Mouse (Mus musculus) left cerebral cortex, adult 2 months (tissue): ENCODE results near the gene Zkscan5. TPM values are rescaled to one million over a fixed set of nuclear protein-coding genes. Genes with fewer than 3 reads are reported as not detected.

Experiments
- DNase-seq, 2 experiments: peaks; one replicate each; pipeline ENCODE4 v3.0.0; 2021 to 2022; ENCODE audit warnings: low spot score in 2 of 2, mixed read lengths in 1 of 2; ENCODE audit errors: extremely low spot score in 1 of 2
- H3K27ac ChIP-seq: fragments of 200-600 bp; 2 replicates; pipeline ENCODE4 v1.8.1; 2022
- H3K4me3 ChIP-seq: fragments of 200-600 bp; 2 replicates; pipeline ENCODE4 v1.8.1; 2022
- CTCF ChIP-seq: fragments of 200-600 bp; IDR thresholded peaks from 2 replicates; pipeline ENCODE4 v1.8.1; 2022; ENCODE audit warnings: antibody characterized with exemption, mild to moderate bottlenecking, moderate library complexity
- intact Hi-C: fragments of 180-260 bp; cut with DNase I; formaldehyde crosslinking; loops from one replicate; pipeline ENCODE4 v1.15.1; 2025
- long read RNA-seq, 2 experiments: library from polyadenylated mRNA; stranded (forward); transcript quantifications; one replicate each; pipeline ENCODE4 v2.0.0; 2021; ENCODE audit warnings: borderline mapping rate in 2 of 2
- total RNA-seq, 2 experiments: library from RNA; stranded (reverse); gene quantifications; 2 replicates each; pipeline ENCODE4 v1.2.3; 2021

Gene Zkscan5
- 10 to 100 TPM; 10.8 to 11.0 TPM for total RNA-seq
- long read RNA-seq, experiment 1, transcript Zkscan5-202 (6 exons, 3,794 nt), result major isoform, 10 of 17 reads
- long read RNA-seq, experiment 1, partial matches to known transcripts, result 1 of 17 reads
- long read RNA-seq, experiment 1, other reads (novel, unspliced or antisense), result 6 of 17 reads
- long read RNA-seq, experiment 2, transcript Zkscan5-202 (6 exons, 3,794 nt), result major isoform, 12 of 21 reads
- long read RNA-seq, experiment 2, partial matches to known transcripts, result 0 of 21 reads
- long read RNA-seq, experiment 2, other reads (novel, unspliced or antisense), result 9 of 21 reads

DNA sequence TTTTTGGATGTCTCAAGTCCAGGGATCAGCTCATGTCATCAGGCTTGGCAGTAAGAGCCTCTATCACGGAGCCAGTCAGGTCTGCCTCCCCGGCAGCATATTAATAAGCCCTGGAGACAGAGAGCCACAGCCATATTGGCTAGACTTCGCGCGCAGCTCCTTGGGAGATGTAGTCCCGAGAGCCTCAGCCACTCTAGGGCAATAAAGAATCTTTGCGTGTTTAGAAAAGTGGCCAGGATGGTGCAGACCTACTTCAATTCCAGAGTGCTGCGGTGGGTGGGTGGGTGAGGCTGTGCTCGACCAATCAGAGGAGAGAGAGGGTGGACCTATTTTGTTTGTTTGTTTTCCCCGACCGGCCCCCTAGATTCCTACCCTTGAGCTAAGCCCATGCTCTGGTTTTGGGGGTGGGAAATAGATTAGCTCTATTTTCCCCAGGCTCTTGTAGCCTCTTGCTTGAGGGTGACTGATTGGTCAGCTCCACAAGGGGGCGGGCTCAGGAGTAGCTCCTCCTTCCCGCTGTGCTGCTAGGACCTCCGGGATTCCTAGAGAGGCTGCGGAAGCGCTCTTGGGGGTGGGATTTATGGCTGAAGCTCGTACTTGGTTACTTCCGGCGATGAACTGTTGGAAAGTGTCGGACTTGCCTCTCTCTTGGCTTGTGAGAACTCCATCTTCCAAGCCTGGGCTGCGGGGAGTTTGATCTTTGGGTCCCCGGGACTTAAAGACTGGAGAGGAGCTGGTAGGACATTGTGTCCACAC is at the start of gene Zkscan5:
Gene Zkscan5 (plus strand): TSS at position 627 of the 756 bp plus-strand sequence.
- peak; percentile 95 to 98 for DNase-seq
- intact Hi-C loops, result loop anchor here (1.0 kb wide), 2 partner anchors 27 to 37 kb away; partner anchors contain the start of genes Cpsf4, Ptcd1 and Zfp655
- Histone ChIP-seq H3K4me3 (peak within 1 kb of the TSS; percentile 74), H3K27ac (peak within 1 kb of the TSS; percentile 98)
- peak; percentile 19 for TF ChIP-seq CTCF

DNA sequence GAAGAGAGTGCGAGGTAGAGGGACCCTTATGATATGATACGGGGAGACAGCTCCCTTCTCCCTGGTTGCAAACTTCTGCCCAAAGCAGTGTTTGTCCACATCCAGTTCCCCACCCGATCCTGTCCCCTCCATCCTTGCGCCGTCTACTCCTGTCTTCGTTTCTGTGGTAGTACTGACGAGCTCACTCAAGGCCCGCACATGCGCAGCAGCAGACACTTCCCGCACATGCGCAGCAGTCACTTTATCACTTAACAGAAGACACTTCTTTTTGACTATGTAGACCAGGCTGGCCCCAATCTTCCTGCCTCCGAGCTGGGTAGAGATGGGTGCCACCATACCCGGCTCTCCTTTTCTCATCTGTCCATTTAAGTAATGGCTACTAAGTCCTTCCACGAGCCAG is 43.0 kb upstream of the Zkscan5 start:
- Histone ChIP-seq H3K27ac (no peak overlapping the region), H3K4me3 (no peak overlapping the region)
- DNase-seq, result no peak
- TF ChIP-seq CTCF, result no peak
- intact Hi-C loops, result no loop called here

DNA sequence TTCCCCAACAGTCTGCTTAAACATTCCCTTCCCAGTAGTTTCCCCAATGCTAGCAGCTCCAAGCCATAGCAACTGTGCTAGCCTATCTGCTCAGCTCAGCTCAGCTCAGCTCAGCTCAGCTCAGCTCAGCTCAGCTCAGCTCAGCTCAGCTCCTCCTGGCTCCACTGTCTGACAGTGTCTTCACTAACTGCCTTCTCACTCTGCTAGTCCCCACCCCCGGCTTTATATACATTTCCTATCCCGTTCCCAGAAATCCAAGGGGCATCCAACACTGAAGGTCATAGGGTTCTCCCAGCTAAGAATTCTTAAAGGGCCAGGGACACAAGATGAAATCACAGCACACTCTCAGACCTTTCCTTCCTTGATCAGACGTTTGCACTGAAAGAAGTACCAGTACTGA is 39.7 kb upstream of the Zkscan5 start:
- intact Hi-C loops, result no loop called here
- TF ChIP-seq CTCF, result no peak
- H3K27ac ChIP-seq, result no peak overlapping the region
- H3K4me3 ChIP-seq, result no peak overlapping the region
- no peak for DNase-seq

DNA sequence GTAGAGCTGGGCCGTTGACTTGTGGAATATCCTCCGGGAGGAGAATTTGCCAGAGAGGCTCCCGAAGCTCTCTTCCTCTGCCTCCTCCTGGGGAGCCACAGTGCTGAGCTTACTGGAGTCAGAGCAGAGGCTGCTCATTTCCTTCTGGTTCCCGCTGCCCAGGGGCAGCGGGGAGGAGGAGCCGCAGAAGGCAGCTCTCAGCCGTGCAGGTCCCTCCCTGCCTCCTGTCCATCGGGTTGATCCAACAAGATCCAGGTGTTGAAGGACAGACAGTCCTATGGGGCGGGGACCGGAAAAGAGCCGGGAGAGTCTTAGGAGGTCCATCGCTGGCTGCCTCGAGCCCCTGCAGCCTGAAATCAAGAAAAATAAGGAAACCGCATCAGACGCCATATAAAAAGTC is 39.2 kb upstream of the Zkscan5 start:
- no peak overlapping the region for H3K4me3 ChIP-seq
- no peak for TF ChIP-seq CTCF
- intact Hi-C loops, result no loop called here
- no peak overlapping the region for H3K27ac ChIP-seq
- no peak for DNase-seq

DNA sequence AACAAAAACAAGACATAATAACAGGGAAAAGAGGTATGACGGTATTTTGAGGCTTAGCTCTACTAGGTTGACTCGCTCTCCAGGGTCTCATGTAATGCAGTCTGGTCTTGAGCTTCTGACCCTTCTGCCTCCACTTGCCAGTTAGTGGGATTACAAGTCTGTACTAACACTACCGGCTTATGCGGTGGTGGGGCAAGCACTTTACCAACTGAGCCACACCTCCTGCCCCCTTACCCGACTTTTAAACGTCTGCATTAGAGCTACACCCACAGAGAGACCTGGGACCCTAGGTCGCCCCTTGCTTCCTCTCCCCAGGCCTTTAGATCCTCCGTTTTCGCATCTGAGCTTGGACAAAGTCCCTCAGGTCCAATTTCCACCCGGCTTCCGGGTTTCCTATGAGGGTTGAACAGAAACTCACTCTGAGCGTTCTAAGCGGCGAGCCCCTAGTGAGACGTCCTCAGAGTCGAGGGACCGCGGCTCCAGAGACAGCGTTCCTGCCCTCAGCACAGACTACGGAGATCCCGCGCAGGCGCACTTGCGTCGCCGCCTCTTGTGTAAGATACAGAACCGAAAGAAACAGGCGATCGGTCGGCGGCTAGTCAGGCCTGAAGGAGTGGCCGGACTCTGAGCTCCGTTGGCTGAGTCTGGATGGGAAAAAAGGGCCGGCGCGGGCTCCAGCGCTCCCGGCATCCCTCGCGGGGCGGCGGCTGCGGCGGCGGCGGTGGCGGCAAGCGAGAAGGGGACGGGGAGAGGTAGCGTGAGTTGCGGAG is 37.6 kb upstream of the Zkscan5 start, which contains the start of the genes Ptcd1 and Cpsf4:
Gene Ptcd1 (minus strand): TSS at position 573 of the 770 bp plus-strand sequence.
Gene Cpsf4 (plus strand): TSS at position 678 of the 770 bp plus-strand sequence.
- no peak; the same call in 1 of the 2 replicates for TF ChIP-seq CTCF
- intact Hi-C loops, result loop anchor here (1.0 to 2.0 kb wide), 3 partner anchors 25 to 38 kb away; partner anchors contain the start of genes Bud31, Pdap1 and Zkscan5
- Histone ChIP-seq H3K27ac (peak within 1 kb of the TSS; percentile 87), H3K4me3 (peak within 1 kb of the TSS; percentile 67)
- peak; percentile 98 for DNase-seq

DNA sequence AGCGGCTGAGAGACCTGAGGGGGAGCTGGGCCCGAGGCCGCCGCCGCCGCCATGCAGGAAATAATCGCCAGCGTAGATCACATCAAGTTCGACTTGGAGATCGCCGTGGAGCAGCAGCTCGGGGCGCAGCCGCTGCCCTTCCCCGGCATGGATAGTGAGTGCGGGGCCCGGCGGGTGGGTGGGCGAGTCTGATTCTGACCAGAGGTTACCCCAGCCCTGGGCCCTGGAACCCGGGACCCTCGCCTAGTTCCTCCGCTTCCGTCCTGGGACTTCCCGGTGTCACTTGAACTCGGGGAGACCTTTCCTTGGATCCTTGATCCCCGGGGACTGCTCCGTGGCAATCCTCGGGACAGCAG is 37.1 kb upstream of the Zkscan5 start:
- Histone ChIP-seq H3K27ac (peak overlapping the region; percentile 85), H3K4me3 (peak overlapping the region; percentile 67)
- TF ChIP-seq CTCF, result no peak
- no peak for DNase-seq
- intact Hi-C loops, result loop anchor here (1.0 to 2.0 kb wide), 3 partner anchors 24 to 37 kb away; partner anchors contain the start of genes Bud31, Pdap1 and Zkscan5

DNA sequence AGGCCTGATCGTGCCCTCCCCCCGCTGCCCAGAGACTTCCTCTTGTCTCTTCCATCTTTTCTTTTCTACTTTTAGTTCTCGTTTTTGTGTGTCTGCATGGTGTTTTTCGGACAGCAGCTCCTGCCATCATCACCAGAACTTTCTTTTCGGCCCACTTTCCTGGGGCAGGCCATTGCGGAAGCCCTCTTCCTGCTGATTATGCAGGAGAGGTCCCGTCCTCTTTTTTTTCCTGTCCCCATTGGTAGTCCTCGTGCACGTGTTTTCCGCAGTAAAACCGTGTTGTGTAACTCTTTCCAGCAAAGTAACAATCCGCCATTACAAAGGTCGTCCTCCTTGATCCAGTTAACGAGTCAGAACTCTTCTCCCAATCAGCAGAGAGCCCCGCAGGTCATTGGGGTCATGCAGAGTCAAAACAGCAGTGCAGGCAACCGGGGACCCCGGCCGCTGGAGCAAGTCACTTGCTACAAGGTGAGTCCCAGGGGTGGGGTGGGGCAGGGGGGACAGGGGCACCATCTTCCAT is 25.8 kb upstream of the Zkscan5 start:
- H3K4me3 ChIP-seq, result no peak overlapping the region
- TF ChIP-seq CTCF, result no peak
- intact Hi-C loops, result no loop called here
- H3K27ac ChIP-seq, result no peak overlapping the region
- no peak for DNase-seq

DNA sequence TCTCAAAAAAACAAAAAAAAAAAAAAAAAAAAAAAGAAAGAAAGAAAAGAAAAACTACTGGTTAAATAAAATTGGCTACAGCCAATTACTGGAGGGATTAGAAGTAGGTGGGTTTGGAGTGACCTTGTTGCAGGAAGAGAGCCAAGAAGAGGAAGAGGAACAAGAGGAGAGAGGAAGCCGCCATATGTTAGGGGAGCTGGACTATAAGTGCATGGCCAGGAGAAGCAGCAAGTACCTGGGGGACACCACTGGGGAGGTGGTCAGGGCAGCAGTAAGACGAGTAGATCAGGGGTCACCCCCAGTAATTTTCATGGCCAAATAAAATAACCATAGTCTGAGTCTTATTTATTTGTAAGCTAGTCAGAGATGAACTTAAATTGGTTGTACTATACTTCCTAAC is 19.1 kb upstream of the Zkscan5 start:
- no peak for DNase-seq
- H3K27ac ChIP-seq, result no peak overlapping the region
- no peak overlapping the region for H3K4me3 ChIP-seq
- no peak for TF ChIP-seq CTCF
- intact Hi-C loops, result no loop called here

DNA sequence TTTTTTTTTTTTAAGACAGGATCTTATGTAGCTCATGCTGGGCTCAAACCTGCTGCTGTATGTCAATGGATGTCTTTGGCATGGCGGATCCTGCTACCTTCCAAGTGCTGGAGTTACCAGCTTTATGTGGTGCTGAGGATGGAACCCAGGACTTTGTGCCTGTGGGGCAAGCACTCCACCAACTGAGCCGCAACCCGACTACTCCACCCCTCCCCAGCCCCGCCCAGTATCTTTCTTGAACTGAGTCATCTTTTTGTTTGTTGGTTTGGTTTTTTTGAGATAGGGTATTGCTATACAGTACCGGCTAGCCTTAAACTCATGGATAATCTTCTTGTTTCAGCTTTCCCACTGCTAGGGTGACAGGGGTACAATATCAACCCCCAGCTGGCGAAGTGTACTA is 14.9 kb upstream of the Zkscan5 start:
- Histone ChIP-seq H3K27ac (no peak overlapping the region), H3K4me3 (no peak overlapping the region; the same call in 1 of the 2 replicates)
- TF ChIP-seq CTCF, result no peak
- intact Hi-C loops, result no loop called here
- no peak for DNase-seq

DNA sequence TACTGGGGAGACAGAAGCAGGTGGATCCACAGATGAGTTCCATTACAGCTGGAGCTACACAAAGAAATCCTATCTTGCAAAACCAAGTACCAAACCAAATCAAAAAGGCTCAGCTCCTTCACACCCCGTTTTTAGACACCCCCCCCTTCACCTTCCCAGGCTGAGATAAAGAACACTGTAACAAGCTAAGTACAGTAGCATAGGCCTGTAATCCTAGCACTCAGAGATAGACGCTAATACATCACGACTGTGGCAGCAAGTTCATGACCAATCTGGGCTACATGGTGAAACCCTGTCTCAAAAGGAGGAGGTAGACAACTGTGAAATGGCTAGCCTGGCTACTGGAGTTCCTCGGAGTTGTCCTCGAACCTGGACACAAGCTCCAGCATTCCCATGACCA is 14.0 kb upstream of the Zkscan5 start:
- intact Hi-C loops, result no loop called here
- Histone ChIP-seq H3K4me3 (peak overlapping the region; percentile 97), H3K27ac (peak overlapping the region; percentile 97)
- no peak for DNase-seq
- no peak for TF ChIP-seq CTCF
